15 mouse cellular contexts compared by ENCODE assay signal in the genomic region with DNA sequence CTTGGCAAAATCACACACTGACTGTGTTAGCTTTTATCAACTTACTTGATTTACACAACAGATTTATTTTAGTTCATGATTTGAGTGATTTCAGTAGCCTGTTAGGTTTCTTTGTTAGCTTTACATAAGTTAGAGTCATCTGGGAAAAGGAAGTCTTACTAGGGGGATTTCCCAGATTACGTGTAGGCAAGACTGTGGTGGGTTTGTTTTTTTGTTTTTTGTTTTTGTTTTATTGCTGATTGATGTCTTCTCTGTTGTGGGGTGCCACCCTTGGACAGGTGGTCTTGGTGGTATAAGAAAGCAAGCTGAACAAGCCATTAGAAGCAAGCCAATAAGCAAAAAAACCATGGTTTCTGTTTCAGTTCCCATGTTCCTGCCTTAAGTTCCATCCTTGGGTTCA.
"Had no signal": no experiment of that assay in that cellular context is flagged by ENCODE, and none has a peak within 500 bp of the region (broad histone marks: within the 10 kb centered on the region; RNA-seq: fewer than 3 reads in every experiment).

No protein-coding gene starts in this region.

- H3K27ac ChIP-seq: limb, embryonic 15.5 days; liver, embryonic 14.5 days; midbrain, embryonic 15.5 days; neural tube, embryonic 12.5 days; stomach, embryonic 15.5 days had no signal

- H3K4me1 ChIP-seq: limb, embryonic 15.5 days; megakaryocyte, embryonic 14.5 days; midbrain, embryonic 15.5 days; neural tube, embryonic 12.5 days; stomach, embryonic 15.5 days had no signal

- DNase-seq: kidney, adult 8-10 months; kidney, postnatal 36 days; layer of hippocampus, adult 9-11 months; layer of hippocampus, postnatal 36 days; lung, adult 18-20 months; lung, postnatal 36 days; spleen, adult 18-20 months; thymus, adult 2 months; thymus, postnatal 25 days had no signal

- H3K4me3 ChIP-seq: limb, embryonic 15.5 days; megakaryocyte, embryonic 14.5 days; midbrain, embryonic 15.5 days; neural tube, embryonic 12.5 days; stomach, embryonic 15.5 days had no signal

- H3K27me3 ChIP-seq: limb, embryonic 15.5 days; megakaryocyte, embryonic 14.5 days; midbrain, embryonic 15.5 days; neural tube, embryonic 12.5 days; stomach, embryonic 15.5 days had no signal

- ATAC-seq: midbrain, embryonic 15.5 days had no signal
